Mouse (Mus musculus): Measurements from ENCODE around the gene Itpr1.

Gene Itpr1

DNA sequence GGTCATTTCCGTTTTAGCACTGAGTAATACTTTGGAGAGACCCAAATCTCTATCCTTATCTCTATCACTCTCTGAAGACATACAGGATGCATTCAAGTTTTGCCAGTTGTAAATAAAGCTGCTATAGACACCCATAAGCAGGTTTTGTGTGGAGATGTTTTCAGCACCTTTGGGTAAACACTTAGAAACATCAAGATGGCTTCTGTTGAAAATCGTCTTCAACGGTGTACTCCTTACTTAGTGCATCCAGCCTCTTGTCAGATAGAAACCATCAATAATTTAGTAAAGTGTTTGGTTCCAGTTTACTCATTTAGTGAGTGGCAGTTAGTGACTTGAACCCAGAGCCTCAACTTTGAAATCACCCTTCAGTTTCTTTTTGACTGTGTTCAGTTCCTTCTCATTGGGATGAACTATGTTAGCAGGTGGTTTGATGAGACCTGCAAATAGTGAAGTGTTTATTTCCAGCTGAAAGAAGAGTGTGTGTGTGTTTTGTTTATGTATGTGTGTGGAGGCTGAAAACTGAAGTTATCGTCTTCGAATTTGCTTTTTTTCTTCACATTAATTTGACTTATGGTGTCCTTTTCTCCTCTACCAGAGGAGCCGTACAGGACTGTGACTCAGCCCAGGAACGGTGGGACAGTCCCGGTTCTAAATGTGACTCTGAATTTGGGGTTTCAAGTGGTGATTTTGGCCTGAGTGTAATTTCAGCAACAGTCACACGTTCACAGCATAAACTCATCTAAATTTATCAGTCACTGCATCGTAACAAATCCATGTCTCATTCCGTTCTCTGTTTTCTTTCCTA, 66.1 kb downstream of the Itpr1 start:
- DNase-seq = no peak

DNA sequence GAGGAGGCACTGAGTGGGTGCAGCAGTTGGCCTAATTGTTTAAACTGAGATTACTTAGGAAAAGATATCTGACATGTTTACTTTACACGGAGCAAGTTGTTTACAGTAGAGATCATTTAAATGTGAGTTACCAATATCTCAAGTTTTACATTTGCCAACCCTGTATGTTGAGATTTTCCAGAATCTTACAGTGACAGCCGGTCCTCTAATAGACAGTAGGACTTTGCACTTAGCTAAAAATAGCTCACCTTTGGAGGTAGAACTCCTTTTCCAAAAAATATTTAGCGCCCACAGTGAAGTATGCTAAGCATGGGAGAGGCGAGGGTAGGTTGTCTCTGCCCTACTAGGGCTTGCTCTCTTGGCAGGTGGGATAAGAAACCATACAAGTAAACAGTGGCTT, 69.2 kb downstream of the Itpr1 start:
- no peak for DNase-seq

DNA sequence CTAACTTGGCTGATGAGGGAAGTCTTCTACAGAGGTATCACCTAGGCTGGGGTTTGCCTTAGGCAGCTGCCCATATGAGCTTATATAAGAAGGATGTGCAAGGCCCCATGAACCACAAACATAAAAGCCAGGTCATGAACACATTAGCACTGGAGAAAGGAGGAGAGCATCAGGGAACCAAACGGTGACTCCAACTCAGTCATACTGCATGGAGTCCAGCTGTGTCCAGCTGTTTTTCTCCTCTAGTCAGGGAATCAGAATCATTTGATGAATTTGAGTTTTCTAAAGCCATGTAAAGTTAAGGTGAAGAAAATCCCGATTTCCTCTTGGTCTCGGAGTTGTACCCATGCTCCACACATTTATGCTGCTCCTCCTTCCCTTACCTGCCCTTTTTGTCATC, 69.7 kb downstream of the Itpr1 start:
- DNase-seq = no peak

DNA sequence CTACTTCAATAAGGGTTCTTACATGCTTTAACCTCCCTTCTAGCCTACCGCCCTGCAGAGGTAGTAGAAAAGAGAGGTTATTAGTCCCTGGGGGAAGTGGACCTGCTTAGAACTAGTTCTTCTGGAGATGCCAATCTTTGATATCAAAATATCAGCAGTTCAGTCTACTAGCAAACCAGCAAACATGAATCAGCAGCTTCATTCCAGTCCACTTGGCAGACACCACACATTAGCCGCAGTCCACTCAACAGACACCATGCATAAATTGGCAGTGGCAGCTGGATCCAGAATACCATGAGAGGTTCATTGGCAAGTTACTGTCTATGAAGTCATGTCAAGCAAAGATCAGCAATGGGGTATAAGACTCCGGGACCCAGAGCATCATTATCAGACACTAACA, 71.8 kb downstream of the Itpr1 start:
- DNase-seq = no peak

DNA sequence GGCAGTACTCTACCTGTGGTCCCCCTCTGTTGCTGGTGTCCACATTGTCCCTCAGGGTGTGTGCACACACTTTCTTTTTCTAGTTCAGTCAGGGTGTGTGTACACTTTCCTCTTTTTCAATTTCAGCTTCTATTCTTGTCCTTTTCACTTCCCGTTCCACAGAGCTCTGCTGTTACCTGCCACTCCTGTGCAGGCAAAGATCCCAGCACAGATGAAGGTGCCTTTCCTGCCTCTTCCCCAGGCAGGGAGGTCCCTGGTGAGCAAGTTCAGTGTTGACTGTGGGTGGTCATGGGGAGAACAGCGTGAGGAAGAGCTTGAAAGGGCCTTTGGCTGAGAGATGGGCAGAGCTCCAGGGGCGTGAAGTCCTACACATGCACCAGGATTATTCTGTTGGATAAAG, 76.1 kb downstream of the Itpr1 start:
- DNase-seq = no peak

DNA sequence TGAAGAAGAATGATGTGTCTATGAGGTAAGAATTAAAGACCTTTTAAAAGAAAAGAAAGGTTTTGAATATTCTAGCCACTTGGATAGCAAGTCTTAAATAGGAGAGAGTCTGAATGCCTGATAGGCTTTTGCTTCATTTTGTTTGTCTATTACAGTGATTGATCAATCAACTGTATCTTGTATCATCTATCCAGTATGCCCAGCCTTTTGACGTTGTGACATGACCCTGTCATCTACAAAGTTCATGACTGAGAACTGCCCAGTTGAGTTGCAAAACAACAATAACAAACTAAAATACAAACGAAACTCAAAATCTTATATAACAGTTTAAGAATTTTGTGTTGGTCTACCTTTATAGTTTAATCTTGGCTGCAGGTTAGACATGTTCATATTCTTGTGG, 78.1 kb downstream of the Itpr1 start:
- no peak for DNase-seq

DNA sequence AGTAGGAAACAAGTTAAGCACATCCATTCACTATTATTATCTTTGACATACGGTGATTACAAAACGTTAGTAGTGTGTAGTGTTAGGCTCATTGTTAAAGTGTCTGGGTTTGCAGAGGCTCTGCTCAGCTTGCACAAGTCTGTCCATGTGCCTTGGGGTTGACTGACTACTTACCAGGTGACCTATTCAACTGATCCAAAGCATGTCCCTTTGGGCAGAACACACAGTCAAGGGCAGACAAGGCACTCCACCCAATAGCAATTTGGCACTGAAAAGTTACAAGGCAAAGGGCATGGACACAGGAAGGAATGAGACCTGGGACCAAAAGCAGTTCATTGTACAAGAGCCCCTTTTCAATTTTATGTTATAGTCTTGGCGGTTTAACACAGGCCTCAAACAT, 78.7 kb downstream of the Itpr1 start:
- no peak for DNase-seq

DNA sequence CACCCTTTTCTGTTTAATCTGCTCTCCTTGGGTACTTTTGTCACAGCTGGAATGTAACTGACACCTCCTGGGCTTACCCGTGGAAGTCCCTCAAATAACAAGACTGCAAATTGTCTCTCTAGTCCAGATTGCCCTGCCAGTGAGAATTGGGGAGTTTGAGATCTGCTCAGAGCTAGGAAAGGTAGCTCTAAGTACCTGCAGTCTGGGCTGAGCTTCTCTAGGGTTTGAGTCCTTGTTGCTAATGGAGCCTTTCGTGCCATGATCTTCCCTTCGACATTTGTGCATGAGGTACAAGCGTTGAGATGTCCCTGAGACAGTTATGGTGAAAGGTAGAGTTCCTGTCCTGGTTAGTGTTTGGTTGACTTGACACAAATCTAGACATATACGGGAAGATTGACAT, 89.0 kb downstream of the Itpr1 start:
- DNase-seq = no peak

DNA sequence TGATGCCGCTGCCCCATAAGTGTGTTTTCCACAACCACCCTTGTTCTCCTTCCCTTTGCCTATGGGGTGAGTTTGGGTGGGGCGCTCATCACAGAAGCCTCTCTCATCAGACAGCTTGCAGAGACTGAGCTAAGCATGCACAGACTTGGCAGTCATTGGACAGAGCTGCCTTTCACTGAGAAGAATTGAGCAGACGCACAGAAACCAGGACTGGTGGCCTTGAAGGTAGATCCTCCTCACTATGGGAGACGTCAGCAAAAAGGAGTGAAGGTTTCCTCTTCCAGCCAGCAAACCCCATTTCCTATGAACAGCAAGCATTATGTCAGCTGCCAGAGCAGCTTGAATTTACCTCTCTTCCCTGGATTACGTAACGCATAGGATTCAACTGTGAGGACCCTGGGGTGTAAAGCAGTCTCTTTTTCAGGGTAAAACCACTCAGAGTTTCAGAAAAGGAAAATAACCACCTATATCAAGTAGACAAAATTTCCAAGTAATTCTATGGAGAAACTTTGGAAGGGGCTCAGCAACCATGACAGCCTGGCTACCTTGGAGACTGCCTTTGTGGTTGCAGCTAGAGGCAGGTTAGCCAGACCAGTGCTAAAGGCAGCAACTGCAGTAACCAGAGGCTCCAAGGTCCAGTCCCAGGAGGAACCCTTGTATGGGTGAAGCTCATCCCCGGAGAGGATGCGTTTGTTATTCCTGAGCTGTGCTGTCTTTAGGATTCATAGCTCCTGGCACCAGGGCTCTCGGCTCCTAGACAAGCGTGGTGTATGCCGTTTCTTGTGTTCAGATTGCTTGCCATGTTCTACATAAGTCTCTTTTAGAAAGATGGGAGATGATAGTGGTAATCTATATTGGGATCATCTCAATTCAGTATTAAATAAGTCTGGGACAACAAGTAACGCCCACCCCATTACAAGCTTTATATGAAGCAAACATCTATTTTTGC, 91.0 kb downstream of the Itpr1 start:
- DNase-seq = no peak

DNA sequence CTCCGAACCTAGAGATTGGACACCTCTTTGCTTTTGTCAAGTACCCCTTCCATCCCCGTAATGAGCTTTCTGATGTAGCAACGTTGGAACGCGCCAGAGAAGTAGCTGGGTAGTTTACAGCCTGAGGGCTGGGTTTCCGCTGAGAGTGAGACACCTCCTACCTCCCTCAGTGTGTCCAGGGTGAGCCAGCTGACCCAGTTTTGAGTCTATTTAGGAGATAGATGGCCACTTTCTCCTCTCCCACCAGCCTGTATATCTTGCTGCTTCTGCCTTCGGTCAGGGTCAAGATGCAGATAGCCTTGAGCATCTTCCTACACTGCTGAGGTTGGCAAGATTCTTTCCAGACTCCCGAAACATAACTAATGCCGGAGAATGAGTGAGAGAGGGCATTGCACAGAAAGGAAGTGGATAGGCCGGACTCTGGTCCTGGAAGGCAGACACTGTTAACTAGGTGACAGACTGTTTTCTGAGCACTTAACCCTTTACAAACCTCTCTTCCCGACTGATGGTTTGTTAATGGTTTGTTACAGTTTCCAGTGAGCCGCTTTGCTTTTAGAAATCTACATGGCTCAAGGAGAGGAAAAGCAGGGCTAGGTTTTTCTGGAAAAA, 92.4 kb downstream of the Itpr1 start:
- peak in 1 of 2 experiments; percentile 21 for DNase-seq

DNA sequence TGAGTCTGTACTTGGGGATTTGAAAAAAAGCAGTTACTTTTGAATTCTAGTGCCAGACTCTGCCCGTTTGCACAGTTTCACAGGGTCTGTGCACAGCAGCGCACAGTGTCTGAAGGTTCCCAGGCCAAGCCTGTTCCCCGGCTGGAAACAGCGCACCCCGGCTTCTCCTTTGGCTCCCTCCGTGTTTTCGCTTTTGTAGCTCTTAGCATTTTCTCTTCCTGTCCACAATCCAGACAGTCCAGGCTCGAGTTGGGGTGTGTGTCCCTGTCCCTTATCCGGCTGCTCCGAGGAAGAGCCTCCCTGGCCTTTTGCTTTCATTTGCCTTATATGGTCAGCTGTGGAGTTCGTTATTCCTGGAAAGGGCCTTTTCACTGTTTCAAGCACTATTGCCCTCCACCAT, 93.3 kb downstream of the Itpr1 start:
- no peak for DNase-seq

DNA sequence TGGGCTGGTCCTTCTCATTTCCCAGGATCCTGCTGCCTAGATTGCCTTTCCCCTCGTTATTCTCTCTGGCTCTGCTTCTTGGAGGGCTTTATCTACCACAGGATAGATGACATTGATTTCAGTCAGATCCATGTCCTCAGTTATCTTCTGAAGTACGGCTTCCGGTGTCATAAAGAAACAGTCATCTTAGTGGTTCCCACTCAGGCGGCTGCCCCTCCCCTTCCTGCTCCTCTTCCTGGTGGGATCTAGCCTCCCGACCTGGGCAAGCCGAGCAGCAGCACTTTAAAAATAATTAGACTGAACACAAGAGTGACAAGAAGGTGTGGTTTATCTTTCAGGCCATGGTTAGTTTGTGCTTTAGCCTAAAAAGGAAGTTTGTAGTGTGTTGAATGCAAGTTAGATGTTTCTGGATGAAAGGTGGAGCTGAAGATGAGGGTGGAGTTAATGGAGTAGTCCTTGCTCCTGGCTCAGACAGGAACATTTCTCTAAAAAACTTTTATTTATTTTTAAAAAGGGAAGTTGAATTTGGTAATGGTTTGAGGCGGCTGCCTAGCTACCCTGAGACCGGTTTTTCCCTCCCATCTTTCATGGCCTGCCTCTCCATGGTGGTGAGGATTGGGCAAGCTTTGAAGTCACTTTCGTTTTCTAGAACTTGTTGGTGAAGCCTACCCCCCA, 94.2 kb downstream of the Itpr1 start:
- DNase-seq = no peak

DNA sequence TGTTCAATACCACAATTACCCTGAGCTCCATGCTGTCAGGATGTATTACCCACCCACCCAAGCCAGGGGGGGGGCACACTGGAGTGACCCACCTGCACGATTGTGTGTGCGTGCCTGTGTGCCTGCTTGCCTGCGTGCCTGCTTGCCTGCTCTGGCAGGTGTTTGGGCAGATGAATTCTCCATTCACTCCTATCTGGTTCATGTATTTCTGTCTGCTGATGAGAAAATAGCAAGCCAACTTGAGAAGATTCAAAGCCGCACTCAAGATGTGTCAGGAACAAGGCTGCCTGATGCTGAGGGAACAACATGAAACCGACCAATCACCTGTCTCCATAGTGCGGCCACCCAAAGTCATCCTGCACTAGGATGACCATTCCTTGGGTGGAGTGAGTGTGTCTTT, 94.9 kb downstream of the Itpr1 start:
- DNase-seq = no peak

DNA sequence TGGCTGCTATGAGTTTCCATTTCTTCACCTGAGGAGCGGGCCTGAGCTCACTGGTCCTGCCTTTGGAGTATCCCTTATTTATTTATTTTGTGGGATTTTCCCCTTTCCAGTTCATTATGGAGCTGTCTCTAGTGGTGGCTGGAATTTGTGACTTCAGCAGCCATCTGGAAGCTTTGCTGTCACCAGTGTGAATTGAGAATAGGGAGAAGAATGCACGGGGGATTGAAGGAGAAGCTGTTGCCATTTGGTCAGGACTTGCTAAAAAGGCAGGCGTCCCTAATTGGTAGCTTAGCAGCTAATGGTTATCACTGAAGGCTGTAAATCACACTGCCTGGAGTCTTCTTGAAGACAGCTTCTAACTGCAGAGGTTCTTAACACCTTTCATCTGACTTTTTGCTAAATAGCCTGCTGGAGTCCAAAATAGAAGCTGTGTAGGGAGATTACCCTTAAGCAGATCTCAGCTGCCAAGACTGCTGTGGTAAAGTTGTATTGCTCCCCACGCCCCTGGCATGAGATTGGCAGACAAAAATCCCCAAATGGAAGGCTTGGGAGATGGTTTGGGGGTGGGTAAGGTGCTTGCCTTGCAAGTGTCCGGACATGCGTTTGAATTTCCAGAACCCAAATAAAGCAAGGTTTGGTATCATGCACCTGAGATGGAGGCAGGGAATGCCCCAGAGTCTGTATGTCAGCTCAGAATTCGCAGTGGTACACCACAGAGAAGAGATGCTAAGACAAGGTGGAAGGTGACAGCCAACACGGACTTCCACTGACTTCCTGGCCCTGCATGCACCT, 96.7 kb downstream of the Itpr1 start:
- no peak for DNase-seq

DNA sequence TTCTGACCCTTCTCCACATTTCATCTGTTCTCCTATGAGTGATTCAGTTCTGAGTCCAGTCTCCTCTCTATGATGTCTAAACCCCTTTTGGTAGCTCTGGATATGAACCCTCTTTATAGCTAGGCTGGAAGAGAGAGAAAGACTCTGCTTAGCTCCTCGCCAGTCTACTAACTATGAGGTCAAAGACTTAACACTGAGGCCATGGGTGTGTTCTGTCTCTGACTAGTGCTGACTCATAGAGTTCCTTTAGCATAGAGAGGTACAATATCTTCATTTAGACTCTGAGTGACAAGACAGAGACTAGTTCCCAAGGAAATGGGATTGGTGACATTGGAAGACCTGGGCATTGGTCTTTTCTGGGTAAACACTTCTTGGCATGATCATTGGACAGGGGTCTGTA, 100.2 kb downstream of the Itpr1 start:
- DNase-seq = no peak

DNA sequence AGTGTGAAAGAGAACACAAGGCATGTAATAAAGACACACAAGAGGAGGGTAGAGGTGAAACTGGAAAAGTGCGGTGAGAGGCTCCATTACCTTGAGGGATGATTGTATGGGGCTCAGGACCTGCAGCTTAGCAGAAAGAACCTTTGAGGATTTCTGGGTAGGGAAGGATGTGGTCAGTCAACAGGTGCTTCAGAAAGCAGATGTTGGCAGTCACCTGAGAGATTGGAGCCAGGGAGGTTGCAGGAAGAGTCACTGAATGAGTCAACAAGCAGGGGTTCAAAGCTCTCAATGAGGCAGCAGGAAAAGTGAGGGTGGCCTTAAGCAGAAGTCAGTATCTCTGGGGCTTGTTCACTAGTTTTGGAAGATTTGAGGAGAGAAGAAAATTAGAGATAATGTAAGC, 101.1 kb downstream of the Itpr1 start:
- no peak for DNase-seq

DNA sequence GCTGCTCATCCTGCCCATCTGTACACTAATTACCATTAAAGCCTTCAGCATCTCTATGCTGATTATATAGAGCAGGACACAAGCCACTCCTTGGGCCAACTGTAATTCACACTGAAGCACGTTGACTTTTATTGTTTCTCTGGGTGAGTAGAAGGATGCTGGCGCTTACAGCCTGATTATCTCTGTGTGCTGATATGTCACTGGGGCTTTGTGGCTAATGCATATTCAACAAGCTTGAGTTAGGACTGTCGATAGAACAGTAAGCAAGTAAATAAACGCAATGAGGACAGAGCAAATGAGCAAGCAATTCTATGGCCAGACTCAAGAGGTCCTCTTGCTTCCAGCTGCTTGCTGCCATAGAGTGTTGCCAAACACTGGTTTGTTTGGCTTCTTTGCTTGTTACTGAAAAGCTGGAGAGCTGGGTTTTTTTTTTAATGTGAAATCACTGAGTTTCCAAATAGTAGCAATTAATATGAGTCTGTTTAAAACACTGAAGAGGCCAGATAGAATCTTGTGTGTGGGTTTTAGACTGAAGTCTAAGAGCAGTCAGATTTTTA, 103.5 kb downstream of the Itpr1 start:
- DNase-seq = no peak

DNA sequence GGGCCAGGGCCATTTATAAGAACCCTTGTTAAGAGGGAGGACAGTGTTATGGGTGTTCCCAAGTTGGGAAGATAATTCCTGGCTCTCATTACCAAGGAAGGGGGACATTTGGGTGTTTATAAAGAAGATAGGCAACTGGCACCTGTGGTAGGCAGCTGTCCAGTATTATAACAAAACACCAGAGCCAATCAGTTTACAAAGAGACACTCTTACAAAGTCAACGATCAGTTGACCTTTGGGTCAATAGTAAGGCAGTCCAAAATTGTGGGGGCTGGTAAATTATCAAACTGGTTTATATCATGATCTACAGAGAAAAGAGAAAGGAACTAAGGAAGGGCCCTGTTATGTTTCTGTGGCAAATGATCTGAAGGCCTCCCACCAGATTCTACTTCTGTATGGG, 104.1 kb downstream of the Itpr1 start:
- no peak for DNase-seq

DNA sequence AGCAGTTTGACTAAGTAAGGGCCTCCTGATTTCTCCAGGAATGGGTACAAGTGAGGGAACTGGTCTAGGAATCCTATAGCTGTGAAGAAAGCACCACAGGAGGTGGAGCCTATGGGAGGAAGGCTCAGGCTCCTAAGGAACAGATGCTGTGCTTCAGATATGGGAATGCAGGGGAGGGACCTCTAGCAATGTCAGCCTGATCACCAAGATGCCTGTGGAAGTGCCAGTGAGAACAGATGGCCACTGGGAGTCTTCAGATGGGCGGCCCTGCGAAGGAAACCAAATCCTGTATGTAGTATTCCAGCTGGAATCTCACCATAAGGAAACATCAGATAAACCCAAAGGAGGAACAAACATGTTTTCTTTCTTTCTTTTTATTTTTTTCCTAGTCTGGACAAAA, 108.8 kb downstream of the Itpr1 start:
- peak; percentile 25 to 47 for DNase-seq

DNA sequence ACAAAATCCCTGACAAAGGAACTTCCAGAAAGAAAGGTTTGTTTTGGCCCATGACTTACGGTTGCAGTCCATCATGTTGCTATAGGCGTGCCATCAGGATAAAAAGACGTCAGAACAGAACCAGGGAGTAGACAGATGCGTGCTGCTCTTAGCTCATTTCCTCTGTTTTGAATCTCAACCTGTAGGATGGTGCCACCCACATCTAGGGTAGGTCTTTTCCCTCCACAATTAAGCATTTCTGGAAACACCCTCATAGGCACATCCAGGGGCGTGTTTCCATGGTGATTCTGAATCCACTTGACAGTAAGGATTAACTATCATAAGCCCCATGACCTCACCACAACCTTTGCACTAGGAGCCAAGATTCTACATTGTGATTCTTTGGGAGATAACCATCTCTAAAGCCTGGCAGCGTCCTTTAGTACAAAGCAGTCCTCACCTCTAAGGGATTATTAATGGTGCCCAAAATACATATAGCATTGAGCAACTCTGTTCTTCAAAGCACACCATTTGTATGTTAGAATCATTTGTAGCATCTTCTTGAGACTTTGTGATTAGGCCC, 111.6 kb downstream of the Itpr1 start:
- DNase-seq = no peak

DNA sequence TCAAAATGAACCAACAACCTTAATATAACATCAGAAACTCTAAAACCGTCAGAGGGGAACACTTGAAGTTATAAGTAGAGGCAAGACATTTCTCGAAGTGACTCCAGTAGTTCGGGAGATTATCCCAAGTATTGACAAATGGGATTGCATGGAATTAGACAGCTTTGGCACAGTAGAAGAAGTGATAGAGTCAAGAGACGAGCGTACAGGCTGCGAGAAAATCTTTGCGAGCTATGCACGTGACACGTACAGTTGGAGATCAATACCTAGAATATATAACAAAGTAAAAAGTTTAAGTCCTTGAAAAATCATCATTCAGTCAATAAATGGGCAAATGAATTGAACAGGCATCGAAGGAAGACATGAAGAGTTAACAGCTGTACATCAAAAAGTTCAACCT, 112.5 kb downstream of the Itpr1 start:
- DNase-seq = no peak
